Mouse (Mus musculus) limb, embryonic 13.5 days (tissue): ENCODE results near the gene Xpot. TPM values are rescaled to one million over a fixed set of nuclear protein-coding genes. Genes with fewer than 3 reads are reported as not detected.

Source experiments
- ATAC-seq: fragments of 200-750 bp; cut with Nextera tagmentation; 2 replicates; pipeline ENCODE4 v1.8.0; 2017; ENCODE audit warnings: low read depth, moderate number of reproducible peaks, moderate TSS enrichment; ENCODE audit not compliant: low FRiP score
- H3K27ac ChIP-seq: fragments of 300-500 bp; sonication (generic); 2 replicates; pipeline ENCODE4 v1.5.1; 2015; ENCODE audit warnings: inconsistent platforms, mild to moderate bottlenecking, moderate library complexity
- H3K27me3 ChIP-seq: fragments of 300-500 bp; sonication (generic); 2 replicates; pipeline ENCODE4 v1.6.1; 2015; ENCODE audit warnings: mild to moderate bottlenecking, inconsistent platforms
- H3K36me3 ChIP-seq: fragments of 300-500 bp; sonication (generic); 2 replicates; pipeline ENCODE4 v1.6.1; 2015; ENCODE audit warnings: inconsistent platforms, mild to moderate bottlenecking, moderate library complexity
- H3K4me1 ChIP-seq: fragments of 300-500 bp; sonication (generic); 2 replicates; pipeline ENCODE4 v1.6.1; 2015; ENCODE audit warnings: inconsistent platforms
- H3K4me2 ChIP-seq: fragments of 300-500 bp; sonication (generic); replicated peaks from 2 replicates; pipeline ENCODE4 v1.6.1; 2015; ENCODE audit warnings: inconsistent platforms, mild to moderate bottlenecking, moderate library complexity
- H3K4me3 ChIP-seq: fragments of 300-500 bp; sonication (generic); 2 replicates; pipeline ENCODE4 v1.5.1; 2015; ENCODE audit warnings: moderate library complexity, mild to moderate bottlenecking, inconsistent platforms
- H3K9ac ChIP-seq: fragments of 300-500 bp; sonication (generic); 2 replicates; pipeline ENCODE4 v1.6.1; 2015; ENCODE audit warnings: mild to moderate bottlenecking, inconsistent platforms
- H3K9me3 ChIP-seq: fragments of 300-500 bp; sonication (generic); 2 replicates; pipeline ENCODE4 v1.6.1; 2016; ENCODE audit warnings: inconsistent platforms
- WGBS: fragments of 180-500 bp; shearing (Covaris S2); methylation state at CpG from one replicate; pipeline ENCODE4 v1.1.7; 2015; 5-methylcytosine and 5-hydroxymethylcytosine counted together
- polyA plus RNA-seq: library from polyadenylated mRNA; unstranded; fragments of >200 nt; fragmentation: Nextera tagmentation; extraction: Ambion mirVana; gene quantifications from 2 replicates; pipeline ENCODE4 v1.2.1, GENCODE M21; 2015

The Xpot gene
- polyA plus RNA-seq, result 45.8 and 46.0 TPM in 2 replicates

DNA sequence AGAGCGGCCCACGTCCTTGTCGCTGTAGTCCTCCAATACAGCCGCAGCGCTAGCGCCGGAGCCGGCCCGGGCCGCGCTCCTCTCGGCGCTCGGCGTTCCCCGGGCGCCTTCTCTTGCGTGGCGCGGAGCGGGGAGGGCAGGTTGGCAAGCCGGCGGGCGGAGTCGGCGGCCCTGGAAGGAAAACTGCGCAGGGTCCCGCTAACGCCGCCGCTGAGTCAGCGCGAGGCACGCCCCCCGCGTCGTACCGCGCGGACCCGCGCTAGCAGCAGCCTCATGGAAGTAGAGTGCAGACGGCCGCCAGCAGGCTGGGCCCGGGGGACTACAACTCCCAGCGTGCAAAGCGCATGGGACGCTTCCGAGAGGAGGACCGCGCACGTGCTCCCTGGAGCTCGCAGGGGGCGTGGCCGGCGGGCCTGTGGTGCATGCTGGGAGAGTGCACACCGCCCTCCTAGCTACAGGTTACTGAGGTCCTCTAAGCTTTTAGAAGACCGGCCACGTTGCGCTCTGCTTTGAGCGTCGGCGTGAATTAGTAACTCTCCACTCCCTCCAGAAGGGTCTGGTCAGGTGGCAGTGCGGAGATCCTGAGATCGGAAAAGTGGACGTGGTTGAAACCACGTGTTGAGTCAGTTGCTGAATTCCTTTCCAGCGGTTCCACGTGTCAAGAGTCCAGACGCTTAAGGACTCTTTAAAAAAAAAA lies at the start of gene Xpot:
Gene Xpot (minus strand): TSS at position 147 of the 697 bp plus-strand sequence.
- peak; percentile 100 for ATAC-seq
- H3K9ac ChIP-seq, result peak within 1 kb of the TSS; percentile 91
- H3K4me1 ChIP-seq, result peaks cover 19% of the 10 kb centered on the region
- H3K27ac ChIP-seq, result peak within 1 kb of the TSS; percentile 97
- WGBS, result under 1% methylated on average over 70 of the region's 70 CpGs
- peak within 1 kb of the TSS; percentile 87 for H3K4me3 ChIP-seq
- H3K4me2 ChIP-seq, result peak within 1 kb of the TSS; percentile 78
- H3K36me3 ChIP-seq, result peaks cover 13% of the 10 kb centered on the region
- H3K9me3 ChIP-seq, result no peaks in the 10 kb centered on the region
- no peaks in the 10 kb centered on the region for H3K27me3 ChIP-seq

DNA sequence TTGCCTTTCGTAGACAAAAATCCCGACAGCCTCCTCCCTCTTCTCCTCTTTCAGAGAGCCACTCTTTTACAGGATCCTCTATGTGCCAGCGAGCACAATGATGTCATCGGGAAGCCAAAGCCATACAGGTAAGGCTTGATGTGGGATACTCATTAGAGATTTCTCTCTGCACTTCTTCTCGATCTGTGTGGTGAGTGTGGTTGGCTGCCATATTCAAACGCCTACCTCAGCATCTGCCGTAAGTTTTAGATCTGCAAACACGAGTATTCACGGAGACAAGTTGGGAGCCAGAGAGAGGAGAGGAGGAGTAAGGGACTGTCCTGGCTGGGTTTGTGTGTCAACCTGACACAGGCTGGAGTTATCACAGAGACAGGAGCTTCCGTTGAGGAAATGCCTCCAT lies 43.0 kb upstream of the Xpot start:
- H3K27me3 ChIP-seq, result no peaks in the 10 kb centered on the region
- H3K9me3 ChIP-seq, result no peaks in the 10 kb centered on the region
- WGBS, result 80% methylated on average over 10 of the region's 10 CpGs
- no peaks in the 10 kb centered on the region for H3K36me3 ChIP-seq
- ATAC-seq, result no peak
- H3K4me3 ChIP-seq, result no peak overlapping the region
- peaks cover 3% of the 10 kb centered on the region; the same call in 1 of the 2 replicates for H3K4me1 ChIP-seq
- no peak overlapping the region for H3K4me2 ChIP-seq
- H3K9ac ChIP-seq, result no peak overlapping the region
- no peak overlapping the region for H3K27ac ChIP-seq

DNA sequence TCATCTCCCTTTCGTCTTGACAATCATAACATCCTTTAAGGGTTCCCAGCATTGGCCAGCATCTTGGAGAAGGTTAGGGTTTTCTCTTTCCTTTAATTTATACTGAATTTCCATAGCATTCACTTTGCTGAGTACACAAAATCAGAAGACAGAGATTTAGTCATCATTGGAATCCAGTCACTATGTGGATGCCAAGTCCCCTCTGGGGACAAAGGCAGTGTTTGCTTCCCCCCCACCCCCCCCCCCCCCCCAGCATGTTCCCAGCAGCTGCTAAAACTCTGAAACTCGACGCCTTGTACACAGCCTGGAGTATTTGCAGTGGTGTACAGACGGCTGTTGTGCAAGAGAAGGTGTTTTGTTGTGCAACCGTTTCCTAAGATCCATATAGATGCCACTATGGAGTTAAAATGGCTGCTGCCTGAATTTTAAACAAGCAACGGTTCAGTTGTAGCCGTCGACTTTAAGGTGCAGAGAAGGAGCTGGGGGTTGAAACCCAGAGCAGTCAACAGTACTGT lies 39.6 kb upstream of the Xpot start:
- ATAC-seq, result no peak
- Histone ChIP-seq H3K9ac (no peak overlapping the region), H3K4me1 (peaks cover 3% of the 10 kb centered on the region; the same call in 1 of the 2 replicates), H3K4me3 (no peak overlapping the region), H3K27me3 (no peaks in the 10 kb centered on the region), H3K36me3 (no peaks in the 10 kb centered on the region), H3K9me3 (no peaks in the 10 kb centered on the region), H3K27ac (no peak overlapping the region), H3K4me2 (no peak overlapping the region)
- WGBS, result 64% methylated on average over 8 of the region's 8 CpGs

DNA sequence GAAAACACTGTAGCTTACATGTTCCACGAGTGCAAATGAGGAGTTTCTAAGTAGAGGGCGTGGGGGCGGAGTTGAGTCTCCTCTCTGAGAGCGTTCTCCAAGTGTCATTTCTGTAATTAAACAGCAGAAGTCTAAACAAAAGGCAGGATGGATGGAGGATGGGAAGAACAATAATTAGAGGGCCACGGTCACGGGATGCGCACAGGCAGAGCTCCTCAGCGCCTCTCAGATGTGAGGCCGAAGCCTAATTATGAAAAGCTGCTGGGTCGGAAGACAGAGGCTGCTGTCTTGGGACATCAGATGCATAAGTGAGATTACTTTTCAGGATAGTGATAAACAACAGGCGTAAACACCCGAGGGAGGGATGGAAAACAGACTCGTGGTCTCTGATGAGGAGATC lies 37.5 kb upstream of the Xpot start:
- Histone ChIP-seq H3K36me3 (no peaks in the 10 kb centered on the region), H3K27me3 (no peaks in the 10 kb centered on the region), H3K9me3 (no peaks in the 10 kb centered on the region), H3K4me3 (no peak overlapping the region), H3K27ac (no peak overlapping the region), H3K4me1 (peaks cover 3% of the 10 kb centered on the region; the same call in 1 of the 2 replicates), H3K9ac (no peak overlapping the region), H3K4me2 (no peak overlapping the region)
- 54% methylated on average over 13 of the region's 13 CpGs for WGBS
- ATAC-seq, result no peak

DNA sequence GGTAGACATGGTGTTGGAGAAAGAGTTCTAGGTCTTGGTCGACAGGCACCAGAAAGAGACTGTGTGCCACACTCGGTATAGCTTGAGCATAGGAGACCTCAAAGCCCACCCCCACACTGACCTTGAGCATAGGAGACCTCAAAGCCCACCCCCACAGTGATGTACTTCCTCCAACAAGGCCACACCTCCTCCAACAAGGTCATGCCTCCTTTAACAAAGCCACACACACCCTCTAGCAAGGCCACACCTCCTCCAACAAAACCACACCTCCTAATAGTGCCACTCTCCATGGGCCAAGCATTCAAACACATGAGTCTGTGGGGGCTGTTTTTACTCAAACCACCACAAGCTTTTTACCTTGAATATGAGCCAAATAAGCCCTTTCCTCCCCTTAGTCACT lies 36.6 kb upstream of the Xpot start:
- Histone ChIP-seq H3K9ac (no peak overlapping the region), H3K27me3 (no peaks in the 10 kb centered on the region), H3K9me3 (no peaks in the 10 kb centered on the region), H3K36me3 (no peaks in the 10 kb centered on the region), H3K4me2 (no peak overlapping the region), H3K4me3 (no peak overlapping the region), H3K27ac (no peak overlapping the region), H3K4me1 (peaks cover 3% of the 10 kb centered on the region; the same call in 1 of the 2 replicates)
- WGBS, result 86% methylated on average over 2 of the region's 2 CpGs
- no peak for ATAC-seq

DNA sequence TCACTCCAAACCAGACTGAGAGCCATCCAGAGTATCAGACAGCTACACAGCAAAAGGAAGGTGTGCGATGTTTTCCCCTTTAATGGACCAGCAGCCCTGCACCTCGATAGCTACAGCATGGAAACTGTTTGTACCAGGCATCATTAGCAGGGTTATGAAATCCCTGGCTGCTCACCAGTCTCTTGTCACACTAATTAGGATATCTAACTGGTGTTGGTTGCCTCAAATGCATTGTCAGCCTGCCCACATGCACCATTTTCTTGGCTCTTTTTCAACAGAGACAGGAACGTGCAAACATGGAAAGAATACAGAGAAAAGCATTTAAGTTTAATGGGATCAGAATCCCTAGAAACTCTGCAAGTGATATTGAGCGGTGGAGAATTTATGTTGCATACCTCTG lies 29.8 kb upstream of the Xpot start:
- H3K27ac ChIP-seq, result no peak overlapping the region
- no peaks in the 10 kb centered on the region for H3K9me3 ChIP-seq
- no peaks in the 10 kb centered on the region for H3K36me3 ChIP-seq
- H3K9ac ChIP-seq, result no peak overlapping the region
- WGBS, result 80% methylated on average over 4 of the region's 4 CpGs
- no peak overlapping the region for H3K4me3 ChIP-seq
- no peak for ATAC-seq
- no peak overlapping the region for H3K4me2 ChIP-seq
- no peaks in the 10 kb centered on the region for H3K4me1 ChIP-seq
- H3K27me3 ChIP-seq, result no peaks in the 10 kb centered on the region

DNA sequence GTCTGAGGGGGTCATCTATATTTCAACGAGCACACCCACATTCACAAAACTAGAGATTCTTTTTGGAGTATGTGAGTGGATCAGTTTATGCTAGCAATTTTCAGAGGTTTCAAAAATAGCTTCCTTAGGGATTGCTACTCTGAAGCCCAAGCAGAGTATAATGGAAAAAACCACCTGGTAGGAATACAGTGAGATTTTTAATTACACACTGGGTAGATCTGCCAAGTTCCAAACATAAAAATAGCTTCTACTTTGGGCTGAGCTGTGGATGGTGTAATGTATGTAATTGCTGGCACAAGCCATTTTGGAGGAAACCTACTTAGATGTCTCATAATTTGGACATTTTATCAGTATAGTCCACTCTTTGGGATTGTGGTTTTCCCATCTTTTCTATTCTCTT lies 26.9 kb upstream of the Xpot start:
- Histone ChIP-seq H3K27me3 (no peaks in the 10 kb centered on the region), H3K9me3 (no peaks in the 10 kb centered on the region)
- WGBS, result 78% methylated on average over 1 of the region's 1 CpGs

DNA sequence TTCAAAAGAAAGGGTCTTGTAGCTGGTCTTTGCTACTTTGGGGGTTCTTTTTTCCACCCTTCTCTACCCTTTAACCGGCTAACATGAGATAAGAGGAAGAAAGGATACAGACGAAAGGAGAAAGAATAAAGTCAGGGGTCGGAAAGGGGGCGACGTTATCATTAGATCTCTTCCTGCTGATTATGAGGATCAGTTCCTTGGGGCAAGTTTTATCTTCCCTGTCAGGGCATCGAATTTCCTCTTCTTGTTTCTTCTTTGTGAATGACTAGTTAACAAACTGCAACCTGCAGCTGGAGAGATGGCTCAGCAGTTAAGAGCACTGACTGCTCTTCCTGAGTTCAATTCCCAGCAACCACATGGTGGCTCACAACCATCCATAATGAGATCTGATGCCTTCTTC lies 20.2 kb upstream of the Xpot start:
- H3K9ac ChIP-seq, result no peak overlapping the region
- WGBS, result 71% methylated on average over 6 of the region's 6 CpGs

More for the DNA sequence above, 26.9 kb upstream of the Xpot start:
- H3K4me3 ChIP-seq, result no peak overlapping the region
- no peak for ATAC-seq
- no peak overlapping the region for H3K9ac ChIP-seq
- H3K4me2 ChIP-seq, result no peak overlapping the region
- no peaks in the 10 kb centered on the region for H3K36me3 ChIP-seq
- no peak overlapping the region for H3K27ac ChIP-seq
- no peaks in the 10 kb centered on the region for H3K4me1 ChIP-seq

DNA sequence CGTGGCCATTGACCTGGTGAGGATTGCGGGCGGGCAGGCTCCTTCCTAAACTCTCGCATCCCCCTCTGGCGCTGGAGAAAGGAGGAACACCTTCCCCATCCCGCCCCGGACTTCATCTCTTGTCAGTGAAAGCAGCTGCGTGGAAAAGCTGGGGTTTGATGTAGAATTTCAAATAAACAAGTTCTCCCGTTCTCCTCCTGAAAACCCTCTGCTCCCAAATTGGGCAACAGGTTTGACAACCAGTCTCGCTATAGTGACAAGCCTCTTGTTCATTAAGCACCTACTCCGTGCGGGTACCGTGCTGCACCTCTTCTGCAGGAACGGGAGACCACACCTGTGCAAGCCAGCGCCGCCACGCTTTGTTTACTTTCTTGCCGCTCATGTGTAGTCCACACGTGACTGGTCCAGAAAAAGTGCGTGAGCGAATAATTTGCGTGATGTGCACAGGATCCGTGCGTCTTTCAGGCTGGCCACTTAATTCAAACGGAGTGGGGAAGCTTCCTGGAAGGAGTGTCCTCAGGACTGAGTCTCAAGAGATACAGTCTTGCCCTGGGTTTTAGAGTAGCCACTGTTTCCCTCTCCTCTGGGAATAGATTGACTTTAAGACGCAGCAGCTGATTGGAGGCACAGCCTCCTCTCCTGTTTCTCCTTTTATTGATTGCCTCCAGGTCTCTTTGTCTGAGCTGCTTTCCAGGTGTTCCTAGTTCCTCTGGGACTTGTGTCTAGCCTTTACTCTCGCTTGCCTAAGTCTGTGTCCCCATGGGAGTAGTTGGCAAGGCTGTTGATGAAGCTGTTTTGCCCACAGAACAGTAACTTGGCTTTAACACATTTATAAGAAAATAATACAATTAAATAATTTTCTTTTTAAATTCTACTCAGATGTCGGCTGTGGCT lies 16.2 kb upstream of the Xpot start:
- Histone ChIP-seq H3K27ac (no peak overlapping the region), H3K9ac (peak overlapping the region; percentile 63), H3K36me3 (no peaks in the 10 kb centered on the region), H3K4me2 (peak overlapping the region; percentile 98), H3K9me3 (no peaks in the 10 kb centered on the region), H3K27me3 (peaks cover 13% of the 10 kb centered on the region), H3K4me1 (peaks cover 18% of the 10 kb centered on the region), H3K4me3 (peak overlapping the region; percentile 62)
- WGBS, result 3% methylated on average over 28 of the region's 28 CpGs
- ATAC-seq, result no peak

More for the DNA sequence above, 20.2 kb upstream of the Xpot start:
- H3K4me2 ChIP-seq, result no peak overlapping the region
- no peak for ATAC-seq
- peaks cover 13% of the 10 kb centered on the region for H3K27me3 ChIP-seq
- no peak overlapping the region for H3K27ac ChIP-seq
- H3K4me1 ChIP-seq, result peaks cover 12% of the 10 kb centered on the region
- no peaks in the 10 kb centered on the region for H3K36me3 ChIP-seq
- no peaks in the 10 kb centered on the region for H3K9me3 ChIP-seq
- no peak overlapping the region for H3K4me3 ChIP-seq

DNA sequence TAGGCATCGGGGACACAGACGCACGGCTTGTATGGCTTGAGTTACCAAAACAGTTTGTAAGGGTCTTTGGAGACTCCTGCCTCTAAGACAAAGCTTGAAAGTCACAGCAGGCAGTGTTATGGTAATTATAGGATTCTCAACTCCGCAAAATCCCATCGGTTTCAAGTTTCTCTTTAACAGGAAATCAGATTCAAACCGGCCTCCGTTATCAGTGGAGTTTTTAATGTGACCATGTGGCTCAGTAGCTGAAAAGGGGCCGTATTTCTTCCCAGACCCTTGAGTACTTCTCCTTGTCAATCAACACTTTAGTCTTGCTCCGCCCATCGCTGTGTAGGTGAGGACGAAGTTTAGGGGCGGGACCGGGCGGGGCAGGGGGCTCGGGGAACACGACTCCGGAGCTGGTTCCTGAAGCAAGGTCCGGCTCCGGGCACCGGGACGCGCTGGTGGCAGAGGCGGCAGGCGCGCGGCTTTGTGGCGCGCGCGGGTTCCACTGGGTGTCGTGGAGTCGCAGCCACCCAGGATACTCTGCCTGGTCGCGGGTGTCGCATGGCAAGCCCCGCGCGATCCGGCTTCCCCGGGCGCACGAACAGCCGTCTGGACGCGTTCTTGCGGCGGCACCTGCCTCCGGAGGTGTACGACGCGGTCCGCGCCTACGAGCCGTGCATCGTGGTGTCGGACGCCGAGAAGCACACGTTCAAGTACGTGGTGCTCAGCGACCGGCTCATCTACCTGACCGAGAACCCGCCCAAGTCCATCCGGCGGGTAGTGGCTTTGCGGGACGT lies 15.3 kb upstream of the Xpot start, which contains the start of gene D930020B18Rik:
Gene D930020B18Rik (plus strand): TSS at position 317 of the 782 bp plus-strand sequence.
- Histone ChIP-seq H3K9me3 (no peaks in the 10 kb centered on the region), H3K4me1 (peaks cover 18% of the 10 kb centered on the region), H3K4me3 (peak within 1 kb of the TSS; percentile 62), H3K27ac (no peak within 1 kb of the TSS), H3K27me3 (peaks cover 13% of the 10 kb centered on the region), H3K9ac (peak within 1 kb of the TSS; percentile 63), H3K4me2 (peak within 1 kb of the TSS; percentile 98), H3K36me3 (no peaks in the 10 kb centered on the region)
- under 1% methylated on average over 69 of the region's 69 CpGs for WGBS
- ATAC-seq, result peak; percentile 45; the same call in 1 of the 2 replicates

DNA sequence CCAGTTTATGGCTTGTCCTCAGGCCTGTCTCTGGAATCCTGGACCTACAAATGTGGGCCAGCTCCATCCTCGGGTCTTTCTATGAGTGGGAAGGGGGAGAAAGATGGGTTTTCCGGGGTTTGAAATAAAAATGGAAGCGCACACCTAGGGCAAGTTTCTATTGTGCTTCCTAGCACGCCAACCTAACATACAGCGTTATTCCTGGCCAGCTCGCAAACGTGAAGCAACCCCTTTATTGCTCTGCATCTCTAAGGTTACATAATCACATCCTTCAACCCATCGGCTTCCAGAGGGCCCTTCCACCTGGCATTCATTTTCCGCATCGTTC lies 14.8 kb upstream of the Xpot start:
- H3K27me3 ChIP-seq, result peaks cover 13% of the 10 kb centered on the region
- peak overlapping the region; percentile 98 for H3K4me2 ChIP-seq
- no peak for ATAC-seq
- no peak overlapping the region for H3K9ac ChIP-seq
- H3K9me3 ChIP-seq, result no peaks in the 10 kb centered on the region
- no peaks in the 10 kb centered on the region for H3K36me3 ChIP-seq
- no peak overlapping the region for H3K27ac ChIP-seq
- WGBS, result 12% methylated on average over 10 of the region's 10 CpGs
- H3K4me1 ChIP-seq, result peaks cover 18% of the 10 kb centered on the region
- H3K4me3 ChIP-seq, result peak overlapping the region; percentile 62
